Mouse (Mus musculus) myocyte (in vitro differentiated cells): ENCODE data around the gene Larp6.

Experiments
- CEBPB ChIP-seq: IDR thresholded peaks from 2 replicates; pipeline ENCODE4 v1.6.1; 2011; ENCODE audit warnings: mild to moderate bottlenecking, moderate library complexity; ENCODE audit not compliant: poor library complexity, insufficient read depth, severe bottlenecking
- E2F4 ChIP-seq: IDR thresholded peaks from one replicate; pipeline ENCODE4 v1.6.1; 2011; ENCODE audit warnings: mild to moderate bottlenecking, control low read depth, moderate library complexity; ENCODE audit not compliant: insufficient read depth
- MAX ChIP-seq: IDR thresholded peaks from one replicate; pipeline ENCODE4 v1.6.1; 2011; ENCODE audit warnings: low read depth, mild to moderate bottlenecking, control low read depth
- MYOD1 ChIP-seq, 3 experiments: IDR thresholded peaks; one replicate each; pipeline ENCODE4 v1.6.1; 2011; ENCODE audit warnings: control low read depth in 2 of 3, low read depth in 2 of 3, mild to moderate bottlenecking in 2 of 3, moderate library complexity in 1 of 3; ENCODE audit not compliant: insufficient read length in 2 of 3, control insufficient read depth in 1 of 3
- MYOG ChIP-seq, 3 experiments: IDR thresholded peaks; one replicate each; pipeline ENCODE4 v1.6.1; 2011; ENCODE audit warnings: control low read depth in 2 of 3, low read depth in 2 of 3, mild to moderate bottlenecking in 2 of 3; ENCODE audit not compliant: insufficient read length in 2 of 3, control insufficient read depth in 1 of 3, insufficient read depth in 1 of 3
- POLR2A ChIP-seq: IDR thresholded peaks from one replicate; pipeline ENCODE4 v1.6.1; 2011; ENCODE audit warnings: low read depth, mild to moderate bottlenecking, control low read depth, moderate library complexity; ENCODE audit not compliant: insufficient read length
- POLR2AphosphoS2 ChIP-seq: IDR thresholded peaks from one replicate; pipeline ENCODE4 v1.6.1; 2011; ENCODE audit warnings: low read depth, control low read depth; ENCODE audit not compliant: insufficient read length
- REST ChIP-seq: IDR thresholded peaks from one replicate; pipeline ENCODE4 v1.6.1; 2011; ENCODE audit warnings: mild to moderate bottlenecking, control low read depth, moderate library complexity; ENCODE audit not compliant: insufficient read depth, insufficient read length
- SRF ChIP-seq: IDR thresholded peaks from one replicate; pipeline ENCODE4 v1.6.1; 2011; ENCODE audit warnings: low read depth; ENCODE audit not compliant: control insufficient read depth, insufficient read length
- TCF12 ChIP-seq: IDR thresholded peaks from one replicate; pipeline ENCODE4 v1.6.1; 2011; ENCODE audit warnings: mild to moderate bottlenecking, control low read depth; ENCODE audit not compliant: poor library complexity, insufficient read depth, severe bottlenecking
- TCF3 ChIP-seq: IDR thresholded peaks from one replicate; pipeline ENCODE4 v1.6.1; 2011; ENCODE audit warnings: low read depth, control low read depth; ENCODE audit not compliant: insufficient read length
- USF1 ChIP-seq: IDR thresholded peaks from one replicate; pipeline ENCODE4 v1.6.1; 2011; ENCODE audit warnings: low read depth, mild to moderate bottlenecking, control low read depth, moderate library complexity

DNA sequence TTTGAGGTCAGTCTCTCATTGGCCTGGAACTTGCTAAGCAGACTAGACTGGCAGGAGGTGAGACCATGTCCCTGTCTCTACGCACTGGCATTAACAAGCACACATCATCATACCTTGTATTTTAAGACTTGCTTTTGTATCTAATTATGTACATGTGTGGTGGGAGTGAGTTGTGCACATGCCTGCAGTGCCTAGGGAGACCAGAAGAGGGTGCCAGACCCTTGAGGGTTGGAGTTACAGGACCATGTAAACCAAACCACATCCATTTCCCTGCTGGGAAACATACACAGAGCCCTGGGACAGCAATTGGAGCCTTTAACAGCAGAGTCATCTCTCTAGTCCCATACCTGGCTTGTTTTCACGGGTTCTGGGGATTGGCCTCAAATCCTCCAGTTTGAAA, 18.8 kb upstream of the Larp6 start:
- TF ChIP-seq MAX (no peak), POLR2AphosphoS2 (no peak), TCF12 (no peak), POLR2A (no peak), MYOG (IDR thresholded peaks at IDR 0.05; ENCODE audit: control insufficient read depth in 1 of 3, insufficient read depth in 1 of 3, insufficient read length in 2 of 3, low read depth in 2 of 3) (no peak), USF1 (no peak), E2F4 (no peak), MYOD1 (IDR thresholded peaks at IDR 0.05; ENCODE audit: control insufficient read depth in 1 of 3, insufficient read length in 2 of 3, low read depth in 2 of 3) (no peak), TCF3 (no peak), CEBPB (no peak), REST (no peak), SRF (no peak)
